Mouse (Mus musculus): Measurements from ENCODE around the gene Abcg1.

The Abcg1 gene

DNA sequence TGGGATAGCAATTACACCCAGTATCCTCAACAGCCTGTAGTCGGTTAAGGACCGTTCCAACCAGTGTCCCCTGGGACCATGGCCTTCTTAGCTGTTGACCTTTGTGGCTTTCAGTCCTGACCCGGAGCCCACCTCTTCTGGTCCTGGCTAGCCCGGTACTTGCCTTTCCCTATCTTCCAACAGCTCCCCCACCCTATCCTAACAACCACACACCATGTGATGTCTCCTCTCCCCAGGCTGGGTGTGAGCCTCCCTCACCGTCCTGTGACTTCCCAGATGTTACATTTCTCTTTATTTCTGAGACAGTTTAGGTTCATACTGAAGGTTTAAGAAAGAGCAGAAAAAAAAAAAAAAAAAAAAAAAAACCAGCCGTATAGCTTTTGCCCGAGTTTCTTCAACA is 17.1 kb upstream of the Abcg1 start:
- no peak for DNase-seq (ENCODE audit: low read depth, low spot score)

GRCm38 (mm10) chr17:31042751-31043150 is 14.7 kb upstream of the Abcg1 start:
- no peak for DNase-seq (ENCODE audit: low read depth, low spot score)

GRCm38 (mm10) chr17:31057891-31058744 is 643 bp downstream of the Abcg1 start:
- DNase-seq (ENCODE audit: low read depth, low spot score), result no peak

DNA sequence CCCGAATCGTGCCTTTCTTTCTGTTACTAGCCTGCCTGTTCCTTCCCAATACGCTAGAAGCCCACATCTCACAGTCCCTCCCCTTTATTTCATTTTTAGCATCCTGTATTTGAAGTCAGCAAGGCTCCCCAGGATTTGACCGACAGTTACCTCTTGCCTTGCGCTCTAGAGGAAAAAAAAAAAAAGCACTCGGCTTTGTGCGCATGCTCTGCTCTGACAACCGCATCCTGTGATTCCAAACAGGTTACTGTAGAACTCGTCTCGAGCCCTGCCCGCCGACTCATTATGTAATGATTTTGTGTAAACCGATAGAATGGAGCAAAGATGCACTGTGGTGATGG is 1.2 kb downstream of the Abcg1 start:
- DNase-seq (ENCODE audit: low read depth, low spot score), result peak; percentile 81

GRCm38 (mm10) chr17:31060196-31060587 is 2.7 kb downstream of the Abcg1 start:
- no peak for DNase-seq (ENCODE audit: low read depth, low spot score)

GRCm38 (mm10) chr17:31060588-31061345 is 3.3 kb downstream of the Abcg1 start:
- no peak for DNase-seq (ENCODE audit: low read depth, low spot score)

DNA sequence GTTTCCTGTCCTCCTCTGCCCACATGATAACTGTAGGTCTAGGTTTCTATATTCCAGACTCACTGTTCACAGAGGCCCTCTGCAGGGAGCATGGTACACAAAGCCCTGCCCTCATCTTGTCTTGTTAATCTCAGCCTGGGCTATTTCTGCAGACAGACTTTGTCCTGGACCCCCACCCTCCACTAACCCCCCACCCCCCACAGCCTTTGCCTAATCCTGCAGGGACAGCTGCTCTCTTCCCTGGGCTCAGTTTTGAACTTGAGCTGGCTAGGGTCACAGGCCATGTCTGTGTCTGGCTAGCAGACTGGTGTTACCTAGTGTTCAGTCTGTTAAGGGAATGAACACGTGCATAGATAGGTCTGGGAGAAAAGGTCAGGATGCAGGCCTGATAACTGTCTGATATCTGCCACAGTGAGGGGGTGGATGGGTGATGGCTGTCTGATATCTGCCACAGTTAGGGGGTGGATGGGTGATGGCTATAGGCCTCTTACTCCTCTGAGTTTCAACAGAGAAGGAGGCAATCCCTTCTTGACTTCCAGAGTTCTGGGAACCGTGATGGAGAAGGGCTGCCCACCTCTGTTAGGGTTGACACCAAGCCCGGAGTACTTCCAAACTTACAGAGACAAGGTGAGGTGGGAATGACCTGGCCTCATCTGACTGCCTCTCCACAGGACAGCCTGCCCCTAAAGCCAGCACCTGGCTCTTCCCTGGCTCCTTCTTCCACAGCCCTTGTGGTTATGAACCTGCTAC is 4.0 kb downstream of the Abcg1 start:
- DNase-seq (ENCODE audit: low read depth, low spot score), result peak; percentile 41

GRCm38 (mm10) chr17:31066058-31066457 is 8.6 kb downstream of the Abcg1 start:
- no peak for DNase-seq (ENCODE audit: low read depth, low spot score)

- DNase-seq (ENCODE audit: low read depth, low spot score), result no peak
Measured at GRCm38 (mm10) chr17:31067051-31067450, 9.6 kb downstream of the Abcg1 start.

- DNase-seq (ENCODE audit: low read depth, low spot score), result no peak
Measured at GRCm38 (mm10) chr17:31069121-31069520, 11.6 kb downstream of the Abcg1 start.

DNA sequence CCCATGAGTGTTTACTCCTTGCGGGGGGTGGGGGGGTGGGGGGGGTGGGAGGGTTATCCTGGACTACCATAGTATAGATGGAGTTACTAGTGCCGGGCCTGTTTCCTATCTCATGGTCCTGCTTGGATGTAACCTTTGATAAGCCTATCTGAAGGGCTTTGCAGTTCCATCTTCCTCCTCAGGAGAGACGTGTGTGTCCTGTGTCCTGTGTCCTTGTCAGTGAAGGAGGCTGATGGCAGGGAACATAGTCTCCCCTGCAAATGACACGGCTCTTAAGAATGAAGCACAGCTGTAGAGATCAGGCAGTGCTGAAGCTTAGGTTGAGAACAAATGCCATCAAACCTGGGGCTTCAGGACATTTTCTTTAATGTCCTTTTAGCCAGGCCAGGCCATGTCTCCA is 12.4 kb downstream of the Abcg1 start:
- DNase-seq (ENCODE audit: low read depth, low spot score), result no peak

GRCm38 (mm10) chr17:31070403-31071185 is 13.1 kb downstream of the Abcg1 start:
- DNase-seq (ENCODE audit: low read depth, low spot score), result no peak

- no peak for DNase-seq (ENCODE audit: low read depth, low spot score)
Measured at GRCm38 (mm10) chr17:31071421-31072301, 14.2 kb downstream of the Abcg1 start.

DNA sequence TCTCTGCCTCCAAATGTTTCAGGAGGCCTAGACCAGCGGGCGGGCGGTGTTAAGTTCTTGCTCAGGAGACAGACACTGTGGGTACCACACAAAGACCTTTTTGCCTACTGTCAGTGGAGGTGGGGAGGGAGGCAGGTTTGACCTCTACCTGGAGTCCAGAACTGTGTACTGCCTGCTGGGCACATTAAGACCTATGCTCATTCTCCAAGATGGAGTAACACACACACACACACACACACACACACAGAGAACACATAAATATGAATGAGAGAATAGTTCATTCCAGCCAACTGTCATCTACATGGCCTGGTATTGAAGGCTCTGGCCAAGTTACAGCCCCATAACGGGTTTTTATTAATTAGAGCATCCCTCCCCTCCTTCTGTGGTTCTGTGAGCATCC is 15.4 kb downstream of the Abcg1 start:
- no peak for DNase-seq (ENCODE audit: low read depth, low spot score)

DNA sequence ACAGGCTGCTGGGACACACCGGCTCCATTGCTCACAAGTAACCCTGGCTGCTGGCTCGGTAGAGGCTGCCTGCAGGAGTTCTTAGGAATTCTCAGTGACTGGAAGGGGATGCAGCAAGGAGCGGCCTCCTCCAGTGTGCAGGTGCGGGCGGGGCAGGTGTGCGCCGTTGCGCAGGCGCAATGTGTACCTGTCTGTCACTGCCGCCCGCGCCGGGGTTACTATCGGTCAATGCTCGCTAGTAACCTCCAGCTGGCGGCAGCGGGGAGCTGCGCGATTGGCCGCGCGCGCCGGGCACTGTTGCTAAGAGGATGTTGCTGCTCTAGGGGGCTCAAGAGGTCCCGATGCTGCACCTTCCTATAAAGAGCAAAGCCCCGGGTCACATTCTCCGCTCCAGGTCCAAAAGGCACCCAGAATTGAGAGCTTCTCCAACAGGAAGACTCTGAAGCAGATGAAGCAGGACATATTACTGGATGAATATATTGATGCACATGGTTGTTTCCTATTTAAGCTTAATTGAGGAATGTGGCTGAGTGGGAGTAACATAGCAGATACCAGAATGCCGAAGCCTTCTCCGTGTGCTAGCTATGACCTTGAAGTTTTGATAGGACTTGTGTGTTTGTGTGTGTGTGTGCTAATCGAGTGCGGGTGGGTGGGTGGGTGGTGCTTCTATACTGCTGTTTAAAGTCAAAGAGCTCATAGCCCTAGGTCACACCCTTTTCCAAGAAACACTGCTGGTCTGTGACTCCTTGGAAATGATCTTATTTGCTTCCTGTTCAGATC is 16.0 kb downstream of the Abcg1 start:
- DNase-seq (ENCODE audit: low read depth, low spot score), result peak; percentile 84

- no peak for DNase-seq (ENCODE audit: low read depth, low spot score)
Measured at GRCm38 (mm10) chr17:31074053-31074590, 16.6 kb downstream of the Abcg1 start.

DNA sequence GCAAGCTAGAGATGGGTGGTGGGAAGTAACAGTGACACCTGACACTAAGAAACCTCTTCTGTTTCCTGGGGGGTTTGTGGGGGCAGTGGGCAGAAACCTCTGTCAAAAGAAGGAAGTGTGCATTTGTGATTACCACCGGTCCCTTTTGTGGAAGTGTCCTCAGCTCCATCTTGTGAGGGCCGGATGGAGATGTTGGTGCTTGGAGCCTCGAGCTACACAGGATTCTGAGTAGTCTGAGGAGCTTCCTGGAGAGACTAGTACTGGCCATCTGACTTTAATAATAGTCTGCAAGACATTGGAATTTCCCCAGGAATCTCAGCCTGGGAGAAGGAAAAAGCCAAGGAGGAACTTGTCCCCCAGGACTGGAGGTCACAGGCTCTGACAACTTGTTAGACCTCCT is 17.2 kb downstream of the Abcg1 start:
- DNase-seq (ENCODE audit: low read depth, low spot score), result no peak

- DNase-seq (ENCODE audit: low read depth, low spot score), result no peak
Measured at GRCm38 (mm10) chr17:31075471-31075870, 18.0 kb downstream of the Abcg1 start.

GRCm38 (mm10) chr17:31077561-31077960 is 20.1 kb downstream of the Abcg1 start:
- DNase-seq (ENCODE audit: low read depth, low spot score), result no peak
